Mouse (Mus musculus) B cell, adult 2 months (primary cell): ENCODE measurements at regions not wholly inside any gene's neighbourhood (a gene's known extent, or its start where the extent isn't known, plus 50 kb on each side); places are given as distances from the start of the nearest gene placed in this dataset.

Experiments used
- DNase-seq, 2 experiments: peaks; one replicate each; pipeline ENCODE4 v3.0.0; 2022

GRCm38 (mm10) chr15:97125836-97126822 lies 70.4 kb upstream of the Slc38a4 start:
- DNase-seq, result no peak

GRCm38 (mm10) chr15:97122263-97122662 lies 66.5 kb upstream of the Slc38a4 start:
- no peak for DNase-seq

DNA sequence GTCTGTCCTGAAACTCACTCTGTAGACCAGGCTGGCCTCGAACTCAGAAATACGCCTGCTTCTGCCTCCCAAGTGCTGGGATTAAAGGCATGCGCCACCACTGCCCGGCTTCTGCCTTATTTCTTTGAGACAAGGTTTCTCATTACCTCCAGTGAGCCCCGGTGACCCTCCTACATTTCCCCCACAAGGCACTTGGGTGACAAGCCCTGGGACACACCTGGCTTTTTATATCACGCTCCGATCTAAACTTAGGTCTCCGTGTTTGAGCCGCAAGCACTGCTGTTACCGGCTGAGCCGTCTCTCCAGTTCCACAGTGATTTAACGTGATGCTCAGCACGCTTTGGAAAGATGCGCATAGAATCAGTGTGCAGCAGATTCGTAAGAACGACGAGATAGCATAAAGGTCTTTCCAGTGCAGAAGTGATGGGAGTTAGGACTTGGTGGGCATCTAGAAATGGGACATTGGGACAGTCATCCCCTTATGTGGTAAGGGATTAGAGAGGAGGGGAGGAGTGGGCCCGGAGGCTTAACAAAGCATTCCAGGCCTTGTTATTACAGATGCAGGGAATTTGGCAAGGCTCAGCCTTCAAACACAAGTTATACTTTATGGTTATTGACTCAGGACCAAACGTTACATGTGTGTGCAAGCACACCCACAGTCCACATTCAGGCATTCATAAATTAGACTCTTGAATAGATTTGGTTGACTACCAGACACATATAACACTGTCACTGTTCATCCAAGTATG lies 56.9 kb upstream of the Slc38a4 start:
- DNase-seq, result no peak

DNA sequence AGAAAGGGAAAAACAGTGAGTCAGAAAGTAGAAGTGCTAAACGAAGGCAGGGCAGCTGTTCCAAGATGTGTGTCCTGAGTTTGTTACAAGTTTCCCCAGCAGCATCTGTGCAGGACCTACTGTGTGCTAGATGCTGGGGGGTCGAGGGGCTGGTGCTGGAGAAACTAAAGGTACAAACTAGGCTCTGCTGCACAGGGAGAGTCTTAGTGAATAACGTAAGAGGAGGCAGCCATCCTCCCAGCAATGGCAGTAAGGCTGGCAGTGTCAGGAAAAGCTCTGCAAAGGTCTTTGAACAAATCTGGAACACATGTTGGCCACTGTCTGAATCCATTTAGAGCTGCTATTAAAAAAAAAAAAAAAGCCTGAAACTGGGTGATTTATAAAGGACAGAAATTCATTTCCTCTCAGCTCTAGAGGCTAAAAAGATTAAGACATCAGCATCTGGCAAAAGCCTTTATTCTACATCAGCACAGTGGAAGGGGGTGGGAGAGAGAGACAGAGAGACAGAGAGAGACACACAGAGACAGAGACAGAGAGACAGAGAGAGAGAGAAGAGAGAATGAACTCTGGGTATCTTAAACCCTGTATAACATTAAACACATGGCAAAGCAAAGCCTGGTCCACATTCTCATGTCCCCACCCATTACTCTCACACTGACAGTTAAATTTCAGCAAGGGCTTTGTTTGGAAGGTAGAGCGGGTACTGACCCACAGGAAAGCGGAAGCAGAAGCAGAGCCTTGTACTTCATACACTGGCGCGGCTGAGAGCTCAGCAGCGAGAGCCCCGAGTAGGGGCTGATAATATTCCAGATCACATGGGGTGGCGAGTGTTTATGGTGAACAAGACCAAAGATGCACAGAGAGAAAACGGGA lies 55.8 kb upstream of the Slc38a4 start:
- no peak for DNase-seq

DNA sequence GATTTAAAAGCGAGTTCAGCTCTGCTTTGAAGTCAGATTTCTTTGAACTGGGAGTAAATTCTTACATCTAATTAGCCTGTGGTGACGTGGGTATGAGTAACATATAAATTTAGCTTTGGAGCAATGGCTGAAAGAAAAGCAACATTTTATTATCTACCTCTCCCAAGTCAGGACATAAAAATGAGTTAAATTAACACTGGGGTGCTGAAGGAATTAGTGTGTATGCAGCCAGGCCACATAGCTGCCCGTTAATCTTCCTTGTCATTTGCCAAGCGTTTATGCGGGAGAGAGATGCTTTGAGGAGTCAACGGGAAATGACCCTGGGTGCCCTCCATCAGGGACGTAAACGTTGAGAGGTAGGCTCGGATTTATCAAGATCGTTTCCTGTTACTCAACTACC lies 52.0 kb upstream of the Slc38a4 start:
- DNase-seq, result no peak

DNA sequence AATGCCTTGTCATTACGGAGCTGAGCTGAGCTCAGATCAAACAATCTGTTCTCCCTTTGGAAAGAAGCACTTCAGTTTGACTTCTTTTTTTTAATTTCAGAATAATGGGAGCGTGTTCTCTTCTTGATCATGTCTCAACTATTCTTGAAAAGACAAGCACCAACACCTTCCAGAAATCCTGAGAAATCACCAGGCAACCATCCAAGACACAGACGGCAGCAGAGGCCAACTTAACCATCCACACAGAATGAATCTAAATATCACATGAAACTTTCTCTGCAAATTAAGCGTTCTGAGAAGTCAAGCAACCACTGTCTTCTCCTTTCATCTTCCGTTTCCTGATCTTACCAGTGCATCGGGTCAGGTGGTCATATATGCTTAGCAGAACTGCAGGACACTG lies 50.8 kb upstream of the Slc38a4 start:
- no peak for DNase-seq
